Mouse (Mus musculus) T-cell, adult 2 months (primary cell): ENCODE data around the gene Nwd1.

ENCODE experiments used
- DNase-seq: peaks from one replicate; pipeline ENCODE4 v3.0.0; 2022; ENCODE audit warnings: low spot score

The Nwd1 gene

GRCm38 (mm10) chr8:72698349-72698926 lies 51.9 kb downstream of the Nwd1 start:
- no peak for DNase-seq

GRCm38 (mm10) chr8:72712569-72712968 lies 66.1 kb downstream of the Nwd1 start:
- no peak for DNase-seq

GRCm38 (mm10) chr8:72716594-72716993 lies 70.1 kb downstream of the Nwd1 start:
- DNase-seq, result no peak

- DNase-seq, result no peak
These were observed 74.0 kb downstream of the Nwd1 start for GRCm38 (mm10) chr8:72720541-72720940.

- DNase-seq, result peak; percentile 93
These were observed 76.5 kb downstream of the Nwd1 start, which contains the start of gene Sin3b for GRCm38 (mm10) chr8:72722769-72723650. Sin3b (plus strand) TSS chr8:72723285.

- DNase-seq, result no peak
These were observed 77.1 kb downstream of the Nwd1 start for GRCm38 (mm10) chr8:72723651-72724001.

GRCm38 (mm10) chr8:72728636-72729035 lies 82.1 kb downstream of the Nwd1 start:
- DNase-seq, result no peak

- DNase-seq, result peak; percentile 45
These were observed 88.5 kb downstream of the Nwd1 start for GRCm38 (mm10) chr8:72735001-72735400.

GRCm38 (mm10) chr8:72736868-72737267 lies 90.4 kb downstream of the Nwd1 start:
- DNase-seq, result no peak

GRCm38 (mm10) chr8:72746061-72746460 lies 99.5 kb downstream of the Nwd1 start:
- DNase-seq, result peak; percentile 38

- DNase-seq, result no peak
These were observed 103.3 kb downstream of the Nwd1 start for GRCm38 (mm10) chr8:72749846-72750245.

GRCm38 (mm10) chr8:72750266-72750665 lies 103.8 kb downstream of the Nwd1 start:
- DNase-seq, result no peak

GRCm38 (mm10) chr8:72751126-72751525 lies 104.6 kb downstream of the Nwd1 start:
- DNase-seq, result no peak

- no peak for DNase-seq
These were observed 105.8 kb downstream of the Nwd1 start for GRCm38 (mm10) chr8:72752289-72752688.

GRCm38 (mm10) chr8:72753165-72753564 lies 106.7 kb downstream of the Nwd1 start:
- DNase-seq, result no peak

GRCm38 (mm10) chr8:72753781-72754180 lies 107.3 kb downstream of the Nwd1 start:
- DNase-seq, result no peak

GRCm38 (mm10) chr8:72756031-72756430 lies 109.5 kb downstream of the Nwd1 start:
- DNase-seq, result no peak

GRCm38 (mm10) chr8:72756771-72757390 lies 110.4 kb downstream of the Nwd1 start:
- no peak for DNase-seq

- DNase-seq, result no peak
These were observed 111.1 kb downstream of the Nwd1 start for GRCm38 (mm10) chr8:72757426-72758195.

GRCm38 (mm10) chr8:72758310-72758709 lies 111.8 kb downstream of the Nwd1 start:
- DNase-seq, result no peak

- no peak for DNase-seq
These were observed 113.7 kb downstream of the Nwd1 start for GRCm38 (mm10) chr8:72760216-72760615.

- peak; percentile 53 for DNase-seq
These were observed 115.0 kb downstream of the Nwd1 start, which contains the start of gene F2rl3 for GRCm38 (mm10) chr8:72761322-72762051. F2rl3 (plus strand) TSS chr8:72761880.
